Mouse (Mus musculus) ES-E14 (cell line): ENCODE measurements around the gene Btbd2. TPM values are rescaled to one million over a fixed set of nuclear protein-coding genes. Genes with fewer than 3 reads are reported as not detected.
A peak's percentile ranks its signal among the peaks of the same experiment; 100 is the strongest.

Experiments
- DNase-seq: peaks from one replicate; pipeline ENCODE4 v3.0.0-alpha.2; 2013; ENCODE audit warnings: low read depth, low spot score
- H3K27ac ChIP-seq: 2 replicates; pipeline ENCODE4 v1.5.1; 2012; ENCODE audit warnings: low read depth, mild to moderate bottlenecking, low read length, moderate library complexity, mixed read lengths; ENCODE audit not compliant: poor library complexity, insufficient read depth, severe bottlenecking
- H3K36me3 ChIP-seq: 2 replicates; pipeline ENCODE4 v1.6.1; 2012; ENCODE audit warnings: mild to moderate bottlenecking, low read length, moderate library complexity, mixed read lengths; ENCODE audit not compliant: control insufficient read depth, poor library complexity, insufficient read depth, severe bottlenecking
- H3K4me1 ChIP-seq, 2 experiments: fragments of 150-350 bp in 1 of 2; sonication (generic) in 1 of 2; 2 replicates each; pipeline ENCODE4 v1.6.1; 2012; ENCODE audit warnings: low read length in 2 of 2, mild to moderate bottlenecking in 1 of 2, mixed read lengths in 1 of 2; ENCODE audit not compliant: control insufficient read depth in 2 of 2, insufficient read depth in 2 of 2, poor library complexity in 1 of 2
- H3K4me3 ChIP-seq, 2 experiments: fragments of 150-350 bp in 1 of 2; sonication (generic) in 1 of 2; 2 replicates each; pipeline ENCODE4 v1.5.1; 2012; ENCODE audit warnings: low read length in 2 of 2, low read depth in 1 of 2, mild to moderate bottlenecking in 1 of 2, mixed read lengths in 1 of 2; ENCODE audit not compliant: insufficient read depth in 1 of 2, poor library complexity in 1 of 2, severe bottlenecking in 1 of 2
- H3K9ac ChIP-seq: 2 replicates; pipeline ENCODE4 v1.6.1; 2012; ENCODE audit warnings: low read depth, mild to moderate bottlenecking, low read length, mixed read lengths; ENCODE audit not compliant: poor library complexity, insufficient read depth, severe bottlenecking
- H3K9me3 ChIP-seq: fragments of 150-350 bp; sonication (generic); 2 replicates; pipeline ENCODE4 v1.6.1; 2012; ENCODE audit warnings: low read depth, mild to moderate bottlenecking, low read length; ENCODE audit not compliant: control insufficient read depth, insufficient read depth
- CHD2 ChIP-seq: IDR thresholded peaks from 2 replicates; pipeline ENCODE4 v1.6.1; 2014; ENCODE audit warnings: mild to moderate bottlenecking, low read depth, low read length, inconsistent platforms
- HCFC1 ChIP-seq: IDR thresholded peaks from 2 replicates; pipeline ENCODE4 v1.6.1; 2012; ENCODE audit warnings: low read length, inconsistent platforms, borderline replicate concordance; ENCODE audit not compliant: insufficient read depth
- MAFK ChIP-seq: IDR thresholded peaks from 2 replicates; pipeline ENCODE4 v1.6.1; 2014; ENCODE audit warnings: mild to moderate bottlenecking, low read depth, low read length, inconsistent platforms; ENCODE audit not compliant: insufficient read depth
- ZC3H11A ChIP-seq: IDR thresholded peaks from 2 replicates; pipeline ENCODE4 v1.6.1; 2012; ENCODE audit warnings: low read depth, mild to moderate bottlenecking, inconsistent platforms, low read length, borderline replicate concordance
- ZNF384 ChIP-seq: IDR thresholded peaks from 2 replicates; pipeline ENCODE4 v1.6.1; 2012; ENCODE audit warnings: low read depth, low read length, inconsistent platforms
- in situ Hi-C, 2 experiments: fragments of 600-800 bp; cut with MboI; formaldehyde crosslinking; loops; one replicate each; pipeline ENCODE4 v1.15.1; 2025; ENCODE audit warnings: low sequenced_read_pairs in 2 of 2, inconsistent platforms in 1 of 2; ENCODE audit not compliant: unreplicated experiment in 2 of 2
- total RNA-seq: library from RNA; depleted of rRNA; stranded (reverse); fragments of 300-350 nt; gene quantifications from 2 replicates; pipeline ENCODE4 v1.2.3, GENCODE M21; 2012

Btbd2 gene
- total RNA-seq, 1 experiment: 45.7 TPM

DNA sequence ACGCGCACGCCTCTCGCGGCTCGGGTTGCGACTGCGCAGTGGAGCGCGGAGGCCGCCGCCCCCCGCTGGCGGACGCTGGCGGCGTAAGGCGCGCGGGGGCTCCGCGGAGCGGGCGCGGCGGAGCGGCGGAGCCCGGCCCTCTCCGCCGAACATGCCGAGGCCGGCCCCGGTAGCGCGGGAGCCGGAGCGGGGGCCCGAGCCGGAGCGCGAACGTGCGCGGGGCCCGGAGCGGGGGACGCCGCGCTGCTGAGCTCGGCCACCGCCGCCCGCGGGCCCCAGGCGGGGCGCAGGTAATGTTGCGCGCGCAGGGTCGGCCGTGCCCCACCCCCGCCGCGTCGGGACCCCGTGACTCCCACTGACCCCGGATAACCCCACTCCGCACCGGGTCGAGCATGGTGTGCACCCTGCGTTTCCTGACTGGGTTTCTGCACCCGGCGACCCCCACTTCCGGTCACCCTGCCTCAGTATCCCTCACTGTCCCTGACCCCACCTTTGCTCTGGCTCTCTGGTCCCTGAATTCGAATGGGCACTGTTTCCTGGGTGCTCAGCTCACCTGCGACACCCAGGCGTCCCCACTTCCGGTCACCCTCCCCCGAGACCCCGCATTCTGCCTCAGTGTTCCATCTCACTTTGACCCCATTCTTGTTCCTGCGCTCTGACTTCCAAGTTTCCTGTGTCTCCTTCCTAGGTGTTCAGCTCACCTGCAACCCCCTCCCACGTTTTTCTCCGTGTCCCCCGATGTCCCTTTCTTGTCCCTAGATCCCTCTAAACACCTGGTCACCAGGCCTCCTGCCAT lies 34.0 kb downstream of the Btbd2 start, which contains the start of gene Csnk1g2:
Gene Csnk1g2 (plus strand): TSS at position 178 of the 796 bp plus-strand sequence.
- no peaks in the 10 kb centered on the region for H3K9me3 ChIP-seq
- peak within 1 kb of the TSS; percentile 86 for H3K9ac ChIP-seq
- peaks cover 2 to 16% of the 10 kb centered on the region in 2 experiments; a peak in 2 of 4 replicates for H3K4me1 ChIP-seq
- TF ChIP-seq ZNF384: no peak
- peak; percentile 18; the same call in 1 of the 2 replicates for TF ChIP-seq HCFC1
- no peak for TF ChIP-seq MAFK
- TF ChIP-seq CHD2: no peak
- no peak for TF ChIP-seq ZC3H11A
- H3K4me3 ChIP-seq: peak within 1 kb of the TSS; percentile 83 to 86
- in situ Hi-C loops: no loop called here
- H3K27ac ChIP-seq: peak within 1 kb of the TSS; percentile 91
- no peak for DNase-seq
- peaks cover 15% of the 10 kb centered on the region; the same call in 1 of the 2 replicates for H3K36me3 ChIP-seq

DNA sequence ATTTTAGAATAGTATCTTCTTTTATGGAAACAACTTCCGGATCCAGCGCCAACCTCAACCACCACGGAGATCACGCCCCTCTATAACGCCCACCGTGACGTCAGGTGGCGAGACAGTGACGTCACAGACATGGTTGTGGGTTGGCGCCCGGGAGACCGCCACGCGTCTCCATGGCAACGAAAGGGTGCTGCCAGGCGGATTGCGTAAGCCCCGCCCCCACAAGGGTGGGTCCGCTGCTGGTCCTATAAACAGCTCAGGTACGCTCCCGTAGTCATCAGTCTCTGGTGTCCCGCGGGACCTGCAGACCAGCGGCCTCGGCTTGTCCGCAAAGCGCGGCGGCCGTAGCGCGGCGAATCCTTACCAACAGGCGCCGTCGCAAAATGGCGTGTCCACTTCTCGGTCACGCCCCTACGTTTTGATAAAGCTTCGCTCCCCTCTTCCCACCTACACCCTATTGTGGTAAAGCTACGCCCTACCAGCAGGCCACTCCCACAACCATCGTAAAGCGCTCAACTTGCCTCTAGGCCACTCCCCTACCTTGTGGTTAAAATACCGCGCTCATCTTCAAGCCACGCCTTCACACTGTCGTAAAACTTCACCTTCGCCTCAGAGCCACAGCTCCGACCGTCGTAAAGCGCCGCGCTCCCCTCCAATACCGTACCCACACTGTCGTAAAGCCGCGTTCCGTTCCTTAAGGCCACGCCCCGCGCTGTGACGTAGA lies 34.8 kb downstream of the Btbd2 start:
- Histone ChIP-seq H3K9me3 (no peaks in the 10 kb centered on the region), H3K36me3 (peaks cover 15% of the 10 kb centered on the region; the same call in 1 of the 2 replicates), H3K4me3 (peak overlapping the region; percentile 65 to 67), H3K27ac (peak overlapping the region; percentile 91), H3K9ac (peak overlapping the region; percentile 67), H3K4me1 (peaks cover 2 to 16% of the 10 kb centered on the region in 2 experiments; a peak in 2 of 4 replicates)
- in situ Hi-C loops: no loop called here
- no peak for TF ChIP-seq CHD2
- TF ChIP-seq HCFC1: peak; percentile 51; the same call in 1 of the 2 replicates
- DNase-seq: peak; percentile 100

DNA sequence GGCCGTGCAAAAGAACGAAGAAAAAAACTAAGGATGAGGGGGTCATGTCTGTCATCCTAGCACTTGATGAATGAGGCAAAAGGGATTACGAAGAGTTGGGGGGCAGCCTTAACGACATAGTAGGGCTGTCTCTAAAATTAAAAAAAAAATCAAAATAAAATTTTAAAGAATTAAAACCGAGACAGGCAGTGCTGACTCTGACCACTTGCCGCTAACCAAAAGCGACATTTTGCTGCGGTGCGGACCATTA lies 35.3 kb downstream of the Btbd2 start:
- Histone ChIP-seq H3K9me3 (no peaks in the 10 kb centered on the region), H3K4me3 (peak overlapping the region; percentile 65 to 67), H3K27ac (peak overlapping the region; percentile 91), H3K4me1 (peaks cover 2 to 16% of the 10 kb centered on the region in 2 experiments; a peak in 2 of 4 replicates), H3K36me3 (peaks cover 15% of the 10 kb centered on the region; the same call in 1 of the 2 replicates), H3K9ac (peak overlapping the region; percentile 37)
- TF ChIP-seq ZC3H11A (no peak), HCFC1 (no peak), MAFK (no peak), CHD2 (no peak), ZNF384 (no peak)
- DNase-seq: no peak
- in situ Hi-C loops: no loop called here

DNA sequence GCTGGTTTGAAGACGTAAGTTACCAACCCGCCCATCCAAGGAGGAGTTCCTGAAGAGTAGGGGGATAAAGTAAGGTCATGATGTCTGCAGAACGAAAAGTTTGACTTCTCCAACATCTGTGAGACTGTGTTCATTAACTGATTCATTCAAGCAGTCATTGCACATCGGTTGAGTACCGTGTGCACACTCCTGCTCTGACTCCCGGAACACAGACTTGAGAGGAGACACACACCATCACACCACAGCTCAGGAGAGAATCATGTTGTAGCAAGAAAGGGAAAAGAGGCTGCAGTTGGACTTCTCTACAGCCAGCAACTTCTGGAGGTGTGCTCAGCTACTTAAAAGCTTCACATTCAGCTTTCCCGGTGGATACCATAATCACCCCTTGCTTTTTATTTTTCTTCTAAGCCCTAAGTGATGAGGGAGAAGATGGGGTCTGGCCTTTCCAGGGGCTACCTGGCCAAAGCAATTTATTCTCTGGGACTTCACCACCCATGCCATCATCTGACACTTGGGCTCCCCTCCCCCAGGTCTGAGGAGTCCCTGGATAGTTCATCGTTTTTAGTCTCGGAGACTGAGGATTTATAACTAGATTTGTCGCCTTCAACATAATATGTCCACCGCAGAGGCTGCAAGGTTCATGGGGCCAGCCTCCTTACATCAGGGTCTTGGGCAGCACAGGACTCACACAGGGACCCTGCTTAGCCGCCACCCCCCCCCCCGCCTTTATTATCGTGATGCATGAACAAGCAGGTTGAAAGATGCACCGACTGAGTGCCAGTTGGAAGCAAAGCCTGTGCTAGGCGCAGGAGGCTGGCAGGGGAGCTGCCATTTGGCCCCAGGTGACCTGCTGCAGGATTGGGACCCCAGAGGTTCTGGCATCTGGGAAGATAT lies 35.8 kb downstream of the Btbd2 start:
- Histone ChIP-seq H3K4me1 (peaks cover 2 to 16% of the 10 kb centered on the region in 2 experiments; a peak in 2 of 4 replicates), H3K9me3 (no peaks in the 10 kb centered on the region), H3K4me3 (peak overlapping the region; percentile 65 to 67), H3K36me3 (peaks cover 15% of the 10 kb centered on the region; the same call in 1 of the 2 replicates), H3K27ac (peak overlapping the region; percentile 91; the same call in 1 of the 2 replicates), H3K9ac (peak overlapping the region; percentile 37)
- TF ChIP-seq ZC3H11A: no peak
- TF ChIP-seq HCFC1: no peak
- no peak for TF ChIP-seq CHD2
- no peak for TF ChIP-seq MAFK
- no peak for TF ChIP-seq ZNF384
- no peak for DNase-seq
- in situ Hi-C loops: no loop called here
